ENCODE assay signal across 8 mouse cellular contexts in the genomic region with DNA sequence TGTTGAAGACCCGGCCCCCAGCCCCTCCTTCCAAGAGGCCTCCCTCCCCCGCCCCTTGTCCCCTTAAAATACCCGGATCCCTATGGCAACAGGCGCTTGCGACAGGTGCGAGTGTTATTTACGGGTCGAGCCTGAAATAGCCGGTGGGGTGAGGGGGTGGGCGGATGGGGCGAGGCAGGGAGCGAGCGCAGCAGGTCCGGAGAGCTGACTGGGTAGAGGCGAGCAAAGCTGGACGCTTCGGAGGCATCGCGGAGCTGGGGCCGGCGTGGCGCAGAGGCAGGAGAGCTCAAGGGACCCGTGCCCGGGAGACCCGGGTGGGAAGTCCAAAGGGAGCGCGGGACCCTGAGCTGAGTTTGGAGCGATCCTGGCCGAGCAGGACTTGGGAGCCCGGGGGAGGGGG. TPM values are rescaled to one million over a fixed set of nuclear protein-coding genes. Genes with fewer than 3 reads are reported as not detected.
DNase-seq lines count a peak whose midpoint lies in the region; ATAC-seq and TF ChIP-seq lines count a peak whose summit lies in the region.

No protein-coding gene starts in this region.

- intact Hi-C loops in left cerebral cortex, adult 2 months (cut with DNase I) = no loop called here
- intact Hi-C loops in left cerebral cortex, postnatal 25 days (cut with DNase I) = no loop called here
- intact Hi-C loops in left cerebral cortex, postnatal 36 days (cut with DNase I) = no loop called here

- no peaks in the 10 kb centered on the region for H3K36me3 ChIP-seq in embryonic facial prominence, embryonic 14.5 days (ENCODE audit: control insufficient read depth, insufficient read depth, low read length)
- H3K36me3 ChIP-seq in hindbrain, embryonic 12.5 days = no peaks in the 10 kb centered on the region
- no peaks in the 10 kb centered on the region for H3K36me3 ChIP-seq in neural tube, embryonic 13.5 days

- no peak for TF ChIP-seq CTCF in left cerebral cortex, adult 2 months (IDR thresholded peaks at IDR 0.05)

- peak in 1 of 2 experiments; percentile 28 for DNase-seq in left cerebral cortex, adult 2 months (ENCODE audit: extremely low spot score in 1 of 2, low spot score in 2 of 2)
- DNase-seq in left cerebral cortex, postnatal 25 days (ENCODE audit: low spot score in 2 of 2) = no peak
- DNase-seq in embryonic facial prominence, embryonic 14.5 days (ENCODE audit: low spot score) = peak; percentile 33
- no peak for DNase-seq in left cerebral cortex, adult 9 months (ENCODE audit: low spot score in 2 of 2)
- DNase-seq in left cerebral cortex, postnatal 36 days (ENCODE audit: low spot score in 2 of 2) = no peak
- no peak for DNase-seq in ovary, postnatal 14 days (ENCODE audit: low spot score)

- H3K4me1 ChIP-seq in embryonic facial prominence, embryonic 14.5 days (ENCODE audit: control insufficient read depth, insufficient read depth, low read length) = no peaks in the 10 kb centered on the region
- H3K4me1 ChIP-seq in hindbrain, embryonic 12.5 days = peaks cover 7% of the 10 kb centered on the region
- H3K4me1 ChIP-seq in neural tube, embryonic 13.5 days (replicated peaks) = peaks cover 9% of the 10 kb centered on the region

- no peaks in the 10 kb centered on the region for H3K9me3 ChIP-seq in embryonic facial prominence, embryonic 14.5 days (ENCODE audit: control insufficient read depth, low read length)
- no peaks in the 10 kb centered on the region for H3K9me3 ChIP-seq in hindbrain, embryonic 12.5 days (replicated peaks)
- no peaks in the 10 kb centered on the region for H3K9me3 ChIP-seq in neural tube, embryonic 13.5 days

- ATAC-seq in embryonic facial prominence, embryonic 14.5 days (ENCODE audit: low read depth) = peak; percentile 62; the same call in 1 of the 2 replicates
- ATAC-seq in hindbrain, embryonic 12.5 days (ENCODE audit: low FRiP score) = 0 out of 2 replicates have a peak, but pooled peaks have one; percentile 46
- peak; percentile 52 for ATAC-seq in neural tube, embryonic 13.5 days (ENCODE audit: low read depth)

- H3K4me2 ChIP-seq in embryonic facial prominence, embryonic 14.5 days (ENCODE audit: low read depth, low read length) = peak overlapping the region; percentile 46
- H3K4me2 ChIP-seq in hindbrain, embryonic 12.5 days (replicated peaks) = peak overlapping the region; percentile 48
- peak overlapping the region; percentile 49 for H3K4me2 ChIP-seq in neural tube, embryonic 13.5 days

- peak overlapping the region; percentile 36 for H3K4me3 ChIP-seq in left cerebral cortex, adult 2 months
- H3K4me3 ChIP-seq in embryonic facial prominence, embryonic 14.5 days (ENCODE audit: low read depth, low read length) = peak overlapping the region; percentile 20; the same call in 1 of the 2 replicates
- peak overlapping the region; percentile 16 for H3K4me3 ChIP-seq in hindbrain, embryonic 12.5 days
- peak overlapping the region; percentile 20 for H3K4me3 ChIP-seq in neural tube, embryonic 13.5 days

- H3K27ac ChIP-seq in left cerebral cortex, adult 2 months = peak overlapping the region; percentile 5; the same call in 1 of the 2 replicates
- H3K27ac ChIP-seq in embryonic facial prominence, embryonic 14.5 days (replicated peaks; ENCODE audit: low read depth, low read length) = no peak overlapping the region
- H3K27ac ChIP-seq in hindbrain, embryonic 12.5 days = no peak overlapping the region
- H3K27ac ChIP-seq in neural tube, embryonic 13.5 days (replicated peaks) = no peak overlapping the region

- peaks cover 56% of the 10 kb centered on the region for H3K27me3 ChIP-seq in embryonic facial prominence, embryonic 14.5 days (replicated peaks; ENCODE audit: control insufficient read depth, insufficient read depth, low read length)
- H3K27me3 ChIP-seq in hindbrain, embryonic 12.5 days = peaks cover 67% of the 10 kb centered on the region
- H3K27me3 ChIP-seq in neural tube, embryonic 13.5 days = peaks cover 80% of the 10 kb centered on the region

- 0 out of 2 replicates have a peak overlapping the region, but pooled peaks have one; percentile 25 for H3K9ac ChIP-seq in embryonic facial prominence, embryonic 14.5 days (ENCODE audit: low read depth, low read length)
- H3K9ac ChIP-seq in hindbrain, embryonic 12.5 days = peak overlapping the region; percentile 45; the same call in 1 of the 2 replicates
- H3K9ac ChIP-seq in neural tube, embryonic 13.5 days = peak overlapping the region; percentile 43

- WGBS in embryonic facial prominence, embryonic 14.5 days = 2% methylated on average over 22 of the region's 30 CpGs
- WGBS in hindbrain, embryonic 12.5 days = under 1% methylated on average over 29 of the region's 30 CpGs
- under 1% methylated on average over 30 of the region's 30 CpGs for WGBS in neural tube, embryonic 13.5 days

RNA-seq across cellular contexts. Expression of a gene that starts 0.6 kb away (rescaled TPM):
- total RNA-seq in left cerebral cortex, adult 2 months (2021) = 1 to 10 TPM; 1.2 TPM
- 1 to 10 TPM in 1 of 2 experiments, under 1 TPM in 1; 0.98 to 1.6 TPM for total RNA-seq in left cerebral cortex, postnatal 25 days (2021)
- polyA plus RNA-seq in embryonic facial prominence, embryonic 14.5 days (2014; fragmentation: Nextera tagmentation; extraction: Ambion mirVana) = 13.0 and 14.5 TPM in 2 replicates
- 0.27 and 1.4 TPM in 2 replicates for polyA plus RNA-seq in hindbrain, embryonic 12.5 days (2016; fragmentation: Nextera tagmentation; extraction: Ambion mirVana)
- 0.10 and 0.69 TPM in 2 replicates for polyA plus RNA-seq in neural tube, embryonic 13.5 days (2015; fragmentation: Nextera tagmentation; extraction: Ambion mirVana)
- total RNA-seq in left cerebral cortex, postnatal 36 days (2021) = 1 to 10 TPM; 1.2 to 1.9 TPM

RNA-seq across cellular contexts. Expression of a gene that starts 32.9 kb away (rescaled TPM):
- 100 to 1,000 TPM; 176 to 186 TPM for total RNA-seq in left cerebral cortex, adult 2 months (2021)
- 100 to 1,000 TPM; 172 to 174 TPM for total RNA-seq in left cerebral cortex, postnatal 25 days (2021)
- polyA plus RNA-seq in embryonic facial prominence, embryonic 14.5 days (2014; fragmentation: Nextera tagmentation; extraction: Ambion mirVana) = 1.3 and 3.3 TPM in 2 replicates
- polyA plus RNA-seq in hindbrain, embryonic 12.5 days (2016; fragmentation: Nextera tagmentation; extraction: Ambion mirVana) = 7.9 and 8.6 TPM in 2 replicates
- 12.1 and 12.8 TPM in 2 replicates for polyA plus RNA-seq in neural tube, embryonic 13.5 days (2015; fragmentation: Nextera tagmentation; extraction: Ambion mirVana)
- 100 to 1,000 TPM; 163 to 186 TPM for total RNA-seq in left cerebral cortex, postnatal 36 days (2021)
